Mouse (Mus musculus) heart, embryonic 15.5 days (tissue): ENCODE measurements around the gene Zfp784. TPM values are rescaled to one million over a fixed set of nuclear protein-coding genes. Genes with fewer than 3 reads are reported as not detected.
A peak's percentile ranks its signal among the peaks of the same experiment; 100 is the strongest.

Source experiments
- ATAC-seq: fragments of 200-750 bp; cut with Nextera tagmentation; replicated peaks from 2 replicates; pipeline ENCODE4 v1.8.0; 2017; ENCODE audit warnings: low read depth, moderate TSS enrichment; ENCODE audit not compliant: insufficient number of reproducible peaks, insufficient read depth, low FRiP score
- H3K27ac ChIP-seq: fragments of 300-500 bp; sonication (generic); 2 replicates; pipeline ENCODE4 v1.5.1; 2015; ENCODE audit warnings: mild to moderate bottlenecking, inconsistent platforms
- H3K27me3 ChIP-seq: fragments of 300-500 bp; sonication (generic); 2 replicates; pipeline ENCODE4 v1.6.1; 2015; ENCODE audit warnings: inconsistent platforms
- H3K36me3 ChIP-seq: fragments of 300-500 bp; sonication (generic); 2 replicates; pipeline ENCODE4 v1.6.1; 2015; ENCODE audit warnings: mild to moderate bottlenecking, inconsistent platforms
- H3K4me1 ChIP-seq: fragments of 300-500 bp; sonication (generic); replicated peaks from 2 replicates; pipeline ENCODE4 v1.6.1; 2015; ENCODE audit warnings: inconsistent platforms
- H3K4me2 ChIP-seq: fragments of 300-500 bp; sonication (generic); 2 replicates; pipeline ENCODE4 v1.6.1; 2015; ENCODE audit warnings: inconsistent platforms, mild to moderate bottlenecking, moderate library complexity
- H3K4me3 ChIP-seq: fragments of 300-500 bp; sonication (generic); 2 replicates; pipeline ENCODE4 v1.5.1; 2015; ENCODE audit warnings: mild to moderate bottlenecking, inconsistent platforms
- H3K9ac ChIP-seq: fragments of 300-500 bp; sonication (generic); 2 replicates; pipeline ENCODE4 v1.6.1; 2015; ENCODE audit warnings: mild to moderate bottlenecking, inconsistent platforms
- H3K9me3 ChIP-seq: fragments of 300-500 bp; sonication (generic); replicated peaks from 2 replicates; pipeline ENCODE4 v1.6.1; 2016; ENCODE audit warnings: inconsistent platforms
- WGBS: fragments of 180-500 bp; shearing (Covaris S2); methylation state at CpG from one replicate; pipeline ENCODE4 v1.1.7; 2015; ENCODE audit warnings: mixed read lengths; 5-methylcytosine and 5-hydroxymethylcytosine counted together
- polyA plus RNA-seq: library from polyadenylated mRNA; unstranded; fragments of >200 nt; fragmentation: Nextera tagmentation; extraction: Ambion mirVana; gene quantifications from 2 replicates; pipeline ENCODE4 v1.2.1, GENCODE M21; 2015

Gene Zfp784
- polyA plus RNA-seq, 1 experiment from 2014 or later, result 5.4 TPM

DNA sequence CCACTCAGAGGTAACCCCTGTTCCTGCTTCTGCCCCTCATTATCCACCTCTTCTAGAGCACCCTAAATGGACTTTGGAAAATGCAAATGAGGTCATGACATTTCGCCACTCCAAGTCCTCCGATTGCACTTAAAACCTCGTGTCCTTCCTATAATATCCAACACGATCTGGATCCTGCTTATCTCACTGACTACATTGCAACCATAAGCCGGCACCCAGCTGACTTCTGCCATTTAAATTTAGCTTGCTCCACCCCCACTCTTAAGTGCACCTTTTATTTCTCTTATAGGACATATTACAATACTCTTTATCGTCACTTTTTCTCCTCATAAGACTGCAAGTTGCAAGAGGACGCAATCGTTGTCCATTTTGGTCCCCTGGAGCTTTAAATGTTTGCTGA, 779 bp downstream of the Zfp784 start:
- Histone ChIP-seq H3K27me3 (no peaks in the 10 kb centered on the region), H3K4me1 (peaks cover 13% of the 10 kb centered on the region), H3K9ac (peak overlapping the region; percentile 82; the same call in 1 of the 2 replicates), H3K4me2 (peak overlapping the region; percentile 60), H3K9me3 (no peaks in the 10 kb centered on the region), H3K27ac (peak overlapping the region; percentile 96), H3K4me3 (peak overlapping the region; percentile 77), H3K36me3 (peaks cover 36% of the 10 kb centered on the region)
- no peak for ATAC-seq
- WGBS, result 72% methylated on average over 8 of the region's 8 CpGs

DNA sequence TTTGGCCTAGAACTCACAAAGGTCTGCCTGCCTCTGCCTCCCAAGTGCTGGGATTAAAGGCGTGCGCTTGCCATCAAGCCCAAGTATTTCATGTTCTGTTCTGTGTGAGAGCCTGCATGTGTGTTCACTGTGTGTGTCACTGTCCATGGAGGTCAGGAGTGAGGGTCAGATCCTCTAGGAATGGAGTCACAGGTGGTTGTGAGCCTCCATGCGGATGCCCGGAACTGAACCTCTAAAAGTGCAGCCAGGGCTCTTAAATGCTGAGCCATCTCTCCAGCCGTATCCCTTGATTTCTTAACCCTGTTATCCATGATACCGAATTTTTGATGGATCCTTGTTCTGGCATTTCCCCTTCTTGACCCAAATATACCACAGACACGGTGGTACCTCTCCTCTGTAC, 1.2 kb downstream of the Zfp784 start:
- H3K27me3 ChIP-seq, result no peaks in the 10 kb centered on the region
- peaks cover 40% of the 10 kb centered on the region for H3K36me3 ChIP-seq
- ATAC-seq, result no peak
- no peak overlapping the region for H3K9ac ChIP-seq
- peaks cover 13% of the 10 kb centered on the region for H3K4me1 ChIP-seq
- H3K4me3 ChIP-seq, result no peak overlapping the region
- no peaks in the 10 kb centered on the region for H3K9me3 ChIP-seq
- peak overlapping the region; percentile 60; the same call in 1 of the 2 replicates for H3K4me2 ChIP-seq
- no peak overlapping the region for H3K27ac ChIP-seq
- WGBS, result 90% methylated on average over 7 of the region's 7 CpGs

GRCm38 (mm10) chr7:5036136-5036535, 2.1 kb downstream of the Zfp784 start:
- Histone ChIP-seq H3K27ac (no peak overlapping the region), H3K4me3 (no peak overlapping the region), H3K4me1 (peaks cover 13% of the 10 kb centered on the region), H3K9me3 (peaks cover 5% of the 10 kb centered on the region), H3K36me3 (peaks cover 49% of the 10 kb centered on the region), H3K4me2 (no peak overlapping the region), H3K9ac (no peak overlapping the region), H3K27me3 (no peaks in the 10 kb centered on the region)
- no peak for ATAC-seq
- 90% methylated on average over 9 of the region's 9 CpGs for WGBS

- peaks cover 10% of the 10 kb centered on the region for H3K9me3 ChIP-seq
- H3K4me2 ChIP-seq, result no peak overlapping the region
- ATAC-seq, result no peak
- H3K4me3 ChIP-seq, result no peak overlapping the region
- 96% methylated on average over 17 of the region's 17 CpGs for WGBS
- no peaks in the 10 kb centered on the region for H3K27me3 ChIP-seq
- H3K27ac ChIP-seq, result no peak overlapping the region
- H3K9ac ChIP-seq, result no peak overlapping the region
- H3K36me3 ChIP-seq, result peaks cover 54% of the 10 kb centered on the region
- H3K4me1 ChIP-seq, result peaks cover 13% of the 10 kb centered on the region
Measured at GRCm38 (mm10) chr7:5035628-5036027, 2.6 kb downstream of the Zfp784 start.

- Histone ChIP-seq H3K36me3 (peaks cover 72% of the 10 kb centered on the region), H3K9me3 (peaks cover 24% of the 10 kb centered on the region), H3K27ac (no peak within 1 kb of the TSS), H3K27me3 (no peaks in the 10 kb centered on the region), H3K4me3 (no peak within 1 kb of the TSS), H3K9ac (no peak within 1 kb of the TSS), H3K4me2 (no peak within 1 kb of the TSS), H3K4me1 (peaks cover 7% of the 10 kb centered on the region)
- ATAC-seq, result no peak
- 91% methylated on average over 3 of the region's 3 CpGs for WGBS
Measured at GRCm38 (mm10) chr7:5033818-5034217, 4.4 kb downstream of the Zfp784 start, which contains the start of gene 4632433K11Rik. TSS of gene 4632433K11Rik (plus strand) at chr7:5034118.

DNA sequence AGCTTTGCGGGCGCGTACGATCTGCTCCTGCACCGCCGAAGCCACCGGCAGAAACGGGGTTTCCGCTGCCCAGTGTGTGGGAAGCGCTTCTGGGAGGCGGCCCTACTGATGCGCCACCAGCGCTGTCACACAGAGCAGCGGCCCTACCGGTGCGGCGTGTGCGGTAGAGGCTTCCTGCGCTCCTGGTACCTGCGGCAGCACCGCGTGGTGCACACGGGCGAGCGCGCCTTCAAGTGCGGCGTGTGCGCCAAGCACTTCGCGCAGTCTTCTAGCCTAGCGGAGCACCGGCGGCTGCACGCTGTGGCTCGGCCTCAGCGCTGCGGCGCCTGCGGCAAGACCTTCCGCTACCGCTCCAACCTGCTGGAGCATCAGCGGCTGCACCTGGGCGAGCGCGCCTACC, 6.8 kb downstream of the Zfp784 start:
- Histone ChIP-seq H3K27me3 (no peaks in the 10 kb centered on the region), H3K9ac (no peak overlapping the region), H3K9me3 (peaks cover 24% of the 10 kb centered on the region), H3K4me1 (no peaks in the 10 kb centered on the region), H3K4me2 (no peak overlapping the region), H3K27ac (no peak overlapping the region), H3K36me3 (peaks cover 90% of the 10 kb centered on the region), H3K4me3 (no peak overlapping the region)
- no peak for ATAC-seq
- 82% methylated on average over 46 of the region's 46 CpGs for WGBS

DNA sequence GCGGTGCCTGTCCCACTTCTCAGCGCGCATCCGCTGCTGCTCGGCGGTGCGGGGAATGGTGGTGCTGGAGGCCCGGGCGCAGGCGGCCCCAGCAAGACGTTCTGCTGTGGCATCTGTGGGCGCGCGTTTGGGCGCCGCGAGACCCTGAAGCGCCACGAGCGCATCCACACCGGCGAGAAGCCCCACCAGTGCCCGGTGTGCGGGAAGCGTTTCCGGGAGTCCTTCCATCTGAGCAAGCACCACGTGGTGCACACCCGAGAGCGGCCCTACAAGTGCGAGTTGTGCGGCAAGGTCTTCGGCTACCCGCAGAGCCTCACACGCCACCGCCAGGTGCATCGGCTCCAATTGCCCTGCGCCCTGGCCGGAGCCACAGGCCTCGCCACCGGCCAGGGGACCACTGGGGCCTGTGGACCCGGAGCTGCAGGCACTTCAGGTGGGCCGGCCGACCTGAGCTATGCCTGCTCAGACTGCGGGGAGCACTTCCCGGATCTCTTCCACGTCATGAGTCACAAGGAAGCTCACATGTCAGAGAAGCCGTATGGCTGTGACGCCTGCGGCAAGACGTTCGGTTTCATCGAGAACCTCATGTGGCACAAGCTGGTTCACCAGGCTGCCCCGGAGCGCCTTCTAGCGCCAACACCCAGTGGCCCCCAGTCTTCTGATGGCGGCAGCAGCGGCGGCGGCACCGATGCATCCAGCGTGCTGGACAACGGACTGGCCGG, 7.5 kb downstream of the Zfp784 start:
- Histone ChIP-seq H3K4me3 (no peak overlapping the region), H3K27ac (no peak overlapping the region), H3K36me3 (peaks cover 91% of the 10 kb centered on the region), H3K4me1 (no peaks in the 10 kb centered on the region), H3K4me2 (no peak overlapping the region), H3K27me3 (no peaks in the 10 kb centered on the region), H3K9me3 (peaks cover 24% of the 10 kb centered on the region), H3K9ac (no peak overlapping the region)
- WGBS, result 81% methylated on average over 63 of the region's 63 CpGs
- no peak; the same call in 1 of the 2 replicates for ATAC-seq

- H3K36me3 ChIP-seq, result peaks cover 84% of the 10 kb centered on the region
- H3K4me2 ChIP-seq, result no peak overlapping the region
- ATAC-seq, result no peak
- H3K4me3 ChIP-seq, result no peak overlapping the region
- H3K27me3 ChIP-seq, result no peaks in the 10 kb centered on the region
- no peaks in the 10 kb centered on the region for H3K4me1 ChIP-seq
- H3K9me3 ChIP-seq, result peaks cover 24% of the 10 kb centered on the region
- H3K9ac ChIP-seq, result no peak overlapping the region
- 88% methylated on average over 21 of the region's 21 CpGs for whole genome bisulfite sequencing
- H3K27ac ChIP-seq, result no peak overlapping the region
Measured at GRCm38 (mm10) chr7:5029946-5030345, 8.3 kb downstream of the Zfp784 start.

- Histone ChIP-seq H3K4me3 (no peak overlapping the region), H3K4me2 (no peak overlapping the region), H3K4me1 (no peaks in the 10 kb centered on the region), H3K27me3 (no peaks in the 10 kb centered on the region), H3K36me3 (peaks cover 80% of the 10 kb centered on the region), H3K9me3 (peaks cover 24% of the 10 kb centered on the region), H3K9ac (no peak overlapping the region), H3K27ac (no peak overlapping the region)
- no peak for ATAC-seq
- WGBS, result 91% methylated on average over 22 of the region's 22 CpGs
Measured at GRCm38 (mm10) chr7:5029543-5029942, 8.7 kb downstream of the Zfp784 start.

DNA sequence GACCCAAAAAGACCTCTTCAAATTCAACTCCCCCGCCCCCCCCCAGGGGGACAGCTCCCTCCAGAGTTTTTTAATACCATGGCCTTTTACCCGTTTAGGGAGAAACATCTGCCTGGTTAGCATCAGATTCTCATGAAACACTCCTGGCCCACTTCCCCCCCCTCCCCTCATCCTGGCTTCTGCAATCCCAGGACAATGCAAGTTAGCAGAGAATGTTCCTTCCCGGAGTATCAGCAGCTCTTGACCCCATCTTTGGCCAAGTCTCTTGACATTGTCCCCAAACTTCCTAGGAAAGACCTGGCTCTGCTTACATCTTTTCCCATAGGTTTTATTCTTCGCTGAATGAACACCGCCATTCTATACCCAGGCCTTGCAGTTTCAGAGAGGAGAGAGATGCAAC, 17.0 kb downstream of the Zfp784 start:
- Histone ChIP-seq H3K9ac (peak overlapping the region; percentile 93), H3K4me3 (peak overlapping the region; percentile 85), H3K36me3 (peaks cover 18% of the 10 kb centered on the region; the same call in 1 of the 2 replicates), H3K4me2 (peak overlapping the region; percentile 67), H3K27me3 (no peaks in the 10 kb centered on the region), H3K9me3 (no peaks in the 10 kb centered on the region), H3K4me1 (peaks cover 13% of the 10 kb centered on the region), H3K27ac (peak overlapping the region; percentile 96)
- no peak for ATAC-seq
- WGBS, result 50% methylated on average over 5 of the region's 5 CpGs

DNA sequence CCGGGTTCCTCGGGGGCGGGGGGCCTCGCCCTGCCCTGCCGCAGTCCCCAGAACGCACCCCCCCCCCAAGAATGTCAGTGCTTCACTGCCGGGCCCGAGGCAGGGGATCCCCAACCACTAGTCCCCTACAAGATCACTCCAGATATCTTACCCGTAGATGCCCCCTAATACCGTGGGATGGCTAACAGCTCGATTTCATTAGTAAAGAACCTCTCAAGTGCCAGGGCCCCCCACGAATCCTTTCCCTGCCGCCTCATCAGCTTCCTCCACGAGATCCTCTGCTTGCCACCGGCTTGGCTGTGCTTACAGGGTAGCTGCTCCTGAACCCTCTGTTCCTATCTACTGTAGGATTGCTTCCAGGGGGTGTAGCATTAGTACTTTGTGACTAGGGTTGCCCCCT, 17.6 kb downstream of the Zfp784 start:
- WGBS, result under 1% methylated on average over 15 of the region's 15 CpGs

More for the DNA sequence above, 17.6 kb downstream of the Zfp784 start:
- ATAC-seq, result no peak
- Histone ChIP-seq H3K9ac (peak overlapping the region; percentile 93), H3K4me2 (peak overlapping the region; percentile 67), H3K36me3 (peaks cover 15% of the 10 kb centered on the region; the same call in 1 of the 2 replicates), H3K4me1 (peaks cover 17% of the 10 kb centered on the region), H3K27ac (peak overlapping the region; percentile 96), H3K4me3 (peak overlapping the region; percentile 85), H3K27me3 (no peaks in the 10 kb centered on the region), H3K9me3 (no peaks in the 10 kb centered on the region)
